Mouse (Mus musculus): ENCODE measurements around the gene Trappc2. TPM values are rescaled to one million over a fixed set of nuclear protein-coding genes. Genes with fewer than 3 reads are reported as not detected.

The Trappc2 gene
- 4.2 and 8.1 TPM in 2 replicates for polyA plus RNA-seq (2012; rRNA removed; ENCODE audit: low replicate concordance)

GRCm38 (mm10) chrX:166440036-166440615, at the start of gene Trappc2:
TSS of gene Trappc2 (plus strand) at chrX:166440574.

GRCm38 (mm10) chrX:166440616-166441063, 266 bp downstream of the Trappc2 start, which contains the start of gene Ofd1:
TSS of gene Ofd1 (minus strand) at chrX:166440704.

GRCm38 (mm10) chrX:166479365-166479983, 39.1 kb downstream of the Trappc2 start, which contains the start of gene Rab9:
TSS of gene Rab9 (minus strand) at chrX:166479867.

Other genes with a start within 250 kb of the Trappc2 start
- gene Gpm6b, start 201.7 kb upstream of the Trappc2 start, polyA plus RNA-seq (2012; rRNA removed; ENCODE audit: low replicate concordance): 8.3 and 19.1 TPM in 2 replicates
- 1.3 and 1.9 TPM in 2 replicates for gene Ofd1, start 130 bp downstream of the Trappc2 start, polyA plus RNA-seq (2012; rRNA removed; ENCODE audit: low replicate concordance)
- 8.3 and 14.6 TPM in 2 replicates for gene Rab9, start 39.3 kb downstream of the Trappc2 start, polyA plus RNA-seq (2012; rRNA removed; ENCODE audit: low replicate concordance)
- 1.5 and 1.8 TPM in 2 replicates for gene Tceanc, start 78.0 kb downstream of the Trappc2 start, polyA plus RNA-seq (2012; rRNA removed; ENCODE audit: low replicate concordance)
- gene Egfl6, start 145.1 kb downstream of the Trappc2 start, polyA plus RNA-seq (2012; rRNA removed; ENCODE audit: low replicate concordance): 0.13 and 7.8 TPM in 2 replicates

Measured in subcutaneous adipose tissue, adult 2 months (tissue).